Mouse (Mus musculus) macrophage (primary cell): ENCODE results near the gene Tgfbrap1. TPM values are rescaled to one million over a fixed set of nuclear protein-coding genes. Genes with fewer than 3 reads are reported as not detected.
A peak's percentile ranks its signal among the peaks of the same experiment; 100 is the strongest.
"Not testable (repeated sequence)": the region's sequence is repeated elsewhere in the genome, so short reads cannot be mapped to it uniquely, and the experiment has no call there.

ENCODE experiments used
- H3K27ac ChIP-seq: fragments of 350-480 bp; formaldehyde crosslinking; 2 replicates; pipeline ENCODE4 v1.9.0; 2021
- H3K36me3 ChIP-seq: fragments of 350-480 bp; formaldehyde crosslinking; 2 replicates; pipeline ENCODE4 v1.9.0; 2021; ENCODE audit errors: inconsistent target
- H3K4me3 ChIP-seq: fragments of 350-480 bp; formaldehyde crosslinking; 2 replicates; pipeline ENCODE4 v1.9.0; 2021; ENCODE audit errors: inconsistent target
- H3K79me2 ChIP-seq: fragments of 350-480 bp; formaldehyde crosslinking; 2 replicates; pipeline ENCODE4 v1.9.0; 2021; ENCODE audit errors: inconsistent target
- WGBS: methylation state at CpG from one replicate; pipeline ENCODE4 v1.1.7; 2026; ENCODE audit warnings: inconsistent platforms; ENCODE audit not compliant: missing documents; 5-methylcytosine and 5-hydroxymethylcytosine counted together
- polyA plus RNA-seq: library from polyadenylated mRNA; stranded (reverse); fragments of 250-400 nt; gene quantifications from 3 replicates; pipeline ENCODE4 v1.2.4, GENCODE M21; 2018; ENCODE audit warnings: inconsistent platforms
- total RNA-seq, 78 experiments: library from RNA; depleted of rRNA; stranded (reverse); fragments of 250-400 nt; gene quantifications; 1 replicate in 9 of 78; 2 replicates in 24 of 78; 3 replicates in 43 of 78; 4 replicates in 2 of 78; pipeline ENCODE4 v1.2.4; 2018; ENCODE audit warnings: inconsistent platforms in 56 of 78

Gene Tgfbrap1
- 100 to 1,000 TPM in 2 of 26 experiments, 10 to 100 TPM in 24; 20.0 to 111 (median 62.4) TPM for total RNA-seq (2018; cell fraction: chromatin; rRNA removed)
- 10 to 100 TPM; 20.1 to 48.6 (median 35.8) TPM for total RNA-seq (2018; cell fraction: cytosol; rRNA removed)
- 100 to 1,000 TPM in 2 of 26 experiments, 10 to 100 TPM in 24; 21.0 to 127 (median 51.5) TPM for total RNA-seq (2018; cell fraction: nucleus; rRNA removed)
- 33.2 to 39.5 TPM (median 35.6 TPM) in 3 replicates for polyA plus RNA-seq

GRCm38 (mm10) chr1:43098031-43098984 is at the start of gene Tgfbrap1, which contains the start of gene AI597479:
TSS of gene Tgfbrap1 (minus strand) at chr1:43098637.
TSS of gene AI597479 (plus strand) at chr1:43098710.
- Histone ChIP-seq H3K27ac (peak within 1 kb of the TSS; percentile 68), H3K4me3 (peak within 1 kb of the TSS; percentile 87), H3K79me2 (peaks cover 28% of the 10 kb centered on the region), H3K36me3 (no peaks in the 10 kb centered on the region)
- WGBS: 1% methylated on average over 54 of the region's 57 CpGs

- Histone ChIP-seq H3K36me3 (no peaks in the 10 kb centered on the region), H3K79me2 (no peaks in the 10 kb centered on the region), H3K27ac (no peak overlapping the region), H3K4me3 (no peak overlapping the region)
- WGBS: 74% methylated on average over 2 of the region's 2 CpGs
Measured at GRCm38 (mm10) chr1:43147474-43147873, 49.0 kb upstream of the Tgfbrap1 start.

GRCm38 (mm10) chr1:43145388-43145787 is 47.0 kb upstream of the Tgfbrap1 start:
- Histone ChIP-seq H3K27ac (no peak overlapping the region), H3K36me3 (no peaks in the 10 kb centered on the region), H3K4me3 (no peak overlapping the region), H3K79me2 (no peaks in the 10 kb centered on the region)
- WGBS: 73% methylated on average over 6 of the region's 6 CpGs

- Histone ChIP-seq H3K4me3 (no peak overlapping the region), H3K27ac (no peak overlapping the region), H3K36me3 (no peaks in the 10 kb centered on the region), H3K79me2 (no peaks in the 10 kb centered on the region)
- WGBS: 88% methylated on average over 8 of the region's 8 CpGs
Measured at GRCm38 (mm10) chr1:43144338-43144906, 46.0 kb upstream of the Tgfbrap1 start.

- WGBS: 95% methylated on average over 4 of the region's 4 CpGs
Measured at GRCm38 (mm10) chr1:43143791-43144190, 45.4 kb upstream of the Tgfbrap1 start.

GRCm38 (mm10) chr1:43143284-43143683 is 44.8 kb upstream of the Tgfbrap1 start:
- Histone ChIP-seq H3K4me3 (no peak overlapping the region), H3K27ac (no peak overlapping the region), H3K36me3 (no peaks in the 10 kb centered on the region), H3K79me2 (no peaks in the 10 kb centered on the region)
- 85% methylated on average over 4 of the region's 4 CpGs for WGBS

More at GRCm38 (mm10) chr1:43143791-43144190, 45.4 kb upstream of the Tgfbrap1 start:
- no peak overlapping the region for H3K4me3 ChIP-seq
- no peaks in the 10 kb centered on the region for H3K79me2 ChIP-seq
- no peak overlapping the region for H3K27ac ChIP-seq
- no peaks in the 10 kb centered on the region for H3K36me3 ChIP-seq

- H3K4me3 ChIP-seq: no peak overlapping the region
- 90% methylated on average over 6 of the region's 6 CpGs for WGBS
- no peak overlapping the region for H3K27ac ChIP-seq
- no peaks in the 10 kb centered on the region for H3K36me3 ChIP-seq
- no peaks in the 10 kb centered on the region for H3K79me2 ChIP-seq
Measured at GRCm38 (mm10) chr1:43142849-43143248, 44.4 kb upstream of the Tgfbrap1 start.

GRCm38 (mm10) chr1:43141555-43141961 is 43.1 kb upstream of the Tgfbrap1 start:
- Histone ChIP-seq H3K36me3 (no peaks in the 10 kb centered on the region), H3K27ac (no peak overlapping the region)
- 94% methylated on average over 11 of the region's 11 CpGs for WGBS

GRCm38 (mm10) chr1:43139587-43140266 is 41.3 kb upstream of the Tgfbrap1 start:
- H3K79me2 ChIP-seq: no peaks in the 10 kb centered on the region
- no peaks in the 10 kb centered on the region for H3K36me3 ChIP-seq
- no peak overlapping the region for H3K27ac ChIP-seq
- no peak overlapping the region for H3K4me3 ChIP-seq
- WGBS: 55% methylated on average over 8 of the region's 8 CpGs

More at GRCm38 (mm10) chr1:43141555-43141961, 43.1 kb upstream of the Tgfbrap1 start:
- Histone ChIP-seq H3K4me3 (no peak overlapping the region), H3K79me2 (no peaks in the 10 kb centered on the region)

GRCm38 (mm10) chr1:43138268-43138812 is 39.9 kb upstream of the Tgfbrap1 start:
- H3K4me3 ChIP-seq: no peak overlapping the region
- no peaks in the 10 kb centered on the region for H3K79me2 ChIP-seq
- H3K27ac ChIP-seq: no peak overlapping the region
- H3K36me3 ChIP-seq: no peaks in the 10 kb centered on the region
- WGBS: 87% methylated on average over 15 of the region's 15 CpGs

GRCm38 (mm10) chr1:43137334-43137733 is 38.9 kb upstream of the Tgfbrap1 start:
- WGBS: 94% methylated on average over 5 of the region's 5 CpGs
- no peaks in the 10 kb centered on the region for H3K36me3 ChIP-seq
- H3K4me3 ChIP-seq: no peak overlapping the region
- no peak overlapping the region for H3K27ac ChIP-seq
- H3K79me2 ChIP-seq: no peaks in the 10 kb centered on the region

GRCm38 (mm10) chr1:43136488-43137029 is 38.1 kb upstream of the Tgfbrap1 start:
- H3K4me3 ChIP-seq, H3K27ac ChIP-seq, H3K79me2 ChIP-seq, H3K36me3 ChIP-seq: not testable (repeated sequence)
- 100% methylated on average over 2 of the region's 2 CpGs for WGBS

- Histone ChIP-seq H3K27ac (no peak overlapping the region), H3K36me3 (no peaks in the 10 kb centered on the region), H3K79me2 (no peaks in the 10 kb centered on the region), H3K4me3 (no peak overlapping the region)
- WGBS: 96% methylated on average over 8 of the region's 9 CpGs
Measured at GRCm38 (mm10) chr1:43131591-43131990, 33.2 kb upstream of the Tgfbrap1 start.
